Mouse (Mus musculus) left cerebral cortex, adult 9 months (tissue): ENCODE measurements around the gene Sf3b1.
A peak's percentile ranks its signal among the peaks of the same experiment; 100 is the strongest.
"Not testable (repeated sequence)": the region's sequence is repeated elsewhere in the genome, so short reads cannot be mapped to it uniquely, and the experiment has no call there.

Experiments
- DNase-seq, 2 experiments: peaks; one replicate each; pipeline ENCODE4 v3.0.0; 2022; ENCODE audit warnings: low spot score in 2 of 2

Sf3b1 gene

GRCm38 (mm10) chr1:55027253-55027801 lies at the start of gene Sf3b1:
Gene Sf3b1, minus strand, starts transcription at chr1:55027481.
- DNase-seq, result peak; percentile 93 to 95

GRCm38 (mm10) chr1:55076395-55076743 lies 49.1 kb upstream of the Sf3b1 start:
- no peak for DNase-seq

GRCm38 (mm10) chr1:55075652-55076394 lies 48.5 kb upstream of the Sf3b1 start:
- no peak for DNase-seq

DNA sequence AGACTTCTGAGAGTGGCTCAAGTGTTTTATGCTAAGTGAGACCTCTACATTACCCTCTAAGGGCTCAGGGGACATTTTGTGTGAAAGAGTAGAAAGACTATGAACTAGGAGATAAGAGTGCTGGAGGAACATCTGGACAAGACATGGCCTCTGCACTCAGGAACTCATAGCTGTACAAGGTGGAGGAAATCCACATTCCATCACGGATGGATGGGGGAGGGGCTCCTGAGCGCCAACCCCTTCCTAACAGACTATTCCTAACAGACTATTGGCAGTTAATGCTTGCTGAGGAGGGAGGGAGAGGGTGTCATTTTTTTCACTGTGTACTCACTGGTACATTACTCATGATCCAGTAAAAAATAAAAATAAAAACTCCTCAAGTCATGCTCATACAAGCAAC lies 47.5 kb upstream of the Sf3b1 start:
- no peak for DNase-seq

DNA sequence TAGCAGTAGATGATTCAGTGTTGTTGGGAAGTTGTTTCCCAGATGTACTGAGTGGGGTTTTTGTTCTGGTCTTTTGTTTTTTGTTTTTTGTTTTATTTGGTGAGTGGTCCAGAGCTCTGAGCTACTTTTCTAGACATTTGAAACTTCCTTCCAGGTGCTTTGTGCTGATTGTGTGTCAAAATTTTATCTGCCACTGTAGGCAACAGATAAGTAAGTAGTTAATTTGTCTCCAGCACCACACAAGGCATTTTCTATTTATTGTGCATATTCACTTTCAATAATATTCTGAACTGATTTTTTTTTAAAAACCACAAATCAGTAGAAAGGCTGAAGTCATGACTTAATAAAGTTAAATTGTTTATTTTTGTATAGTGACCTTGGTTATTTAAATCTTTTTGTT lies 45.0 kb upstream of the Sf3b1 start:
- DNase-seq, result not testable (repeated sequence)

- no peak for DNase-seq
Measured at GRCm38 (mm10) chr1:55061772-55062171, 34.5 kb upstream of the Sf3b1 start.

DNA sequence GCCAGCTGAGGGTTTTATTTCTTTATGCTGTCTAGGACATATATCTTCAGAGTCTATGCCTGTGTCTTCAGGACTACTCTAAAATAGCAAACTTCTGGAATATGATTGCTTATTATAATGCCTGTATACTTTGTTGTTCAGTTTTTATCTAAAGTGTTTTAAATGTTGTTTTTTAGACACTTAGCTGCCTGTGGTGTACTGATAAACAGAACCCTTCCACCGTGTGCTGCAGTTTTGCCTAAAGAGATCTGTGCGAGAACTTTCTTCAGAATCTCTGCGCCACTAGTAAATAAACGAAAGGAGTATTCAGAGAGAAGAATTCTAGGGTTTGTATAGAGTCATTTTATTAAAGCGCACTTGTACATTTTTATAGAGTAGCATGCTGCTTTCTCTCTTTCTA lies 33.8 kb upstream of the Sf3b1 start:
- DNase-seq, result no peak

DNA sequence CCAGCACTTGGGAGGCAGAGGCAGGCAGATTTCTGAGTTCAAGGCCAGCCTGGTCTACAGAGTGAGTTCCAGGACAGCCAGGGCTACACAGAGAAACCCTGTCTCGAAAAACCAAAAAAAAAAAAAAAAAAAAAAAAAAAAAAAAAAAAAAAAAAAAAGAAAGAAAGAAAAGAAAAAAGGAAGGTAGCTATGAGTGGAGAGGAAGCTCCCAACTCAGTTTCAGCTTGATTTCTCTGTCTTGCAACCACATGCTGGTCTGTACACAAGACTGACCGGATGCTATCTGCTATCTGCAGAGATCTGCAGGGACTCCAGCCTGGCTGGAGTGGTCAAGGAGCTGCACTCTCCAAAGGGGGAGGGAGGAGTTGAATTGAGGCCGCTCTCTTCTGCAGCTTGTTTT lies 31.1 kb upstream of the Sf3b1 start:
- DNase-seq, result not testable (repeated sequence)

GRCm38 (mm10) chr1:55055322-55056115 lies 28.2 kb upstream of the Sf3b1 start:
- no peak for DNase-seq

- DNase-seq, result no peak
Measured at GRCm38 (mm10) chr1:55053596-55053995, 26.3 kb upstream of the Sf3b1 start.

DNA sequence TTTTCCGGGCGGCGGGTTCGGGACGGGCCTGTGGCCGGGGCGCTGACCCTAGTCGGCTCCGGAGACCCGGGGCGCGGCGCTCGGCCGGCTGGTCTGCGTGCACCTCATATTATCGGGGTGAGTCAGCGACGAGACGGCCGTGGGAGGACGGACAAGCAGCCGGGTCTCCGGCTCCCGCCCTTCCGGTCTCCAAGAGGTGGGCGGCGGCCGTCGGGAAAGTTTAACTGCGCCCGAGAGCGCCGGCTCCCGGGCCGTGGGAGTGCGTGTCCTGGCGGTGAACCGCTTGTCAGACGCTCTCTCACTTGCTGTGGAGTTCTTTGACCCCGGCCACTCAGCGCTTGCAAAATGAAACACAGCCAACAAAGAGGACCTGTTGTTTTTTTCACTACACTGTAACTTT lies 25.7 kb upstream of the Sf3b1 start:
- DNase-seq, result no peak

DNA sequence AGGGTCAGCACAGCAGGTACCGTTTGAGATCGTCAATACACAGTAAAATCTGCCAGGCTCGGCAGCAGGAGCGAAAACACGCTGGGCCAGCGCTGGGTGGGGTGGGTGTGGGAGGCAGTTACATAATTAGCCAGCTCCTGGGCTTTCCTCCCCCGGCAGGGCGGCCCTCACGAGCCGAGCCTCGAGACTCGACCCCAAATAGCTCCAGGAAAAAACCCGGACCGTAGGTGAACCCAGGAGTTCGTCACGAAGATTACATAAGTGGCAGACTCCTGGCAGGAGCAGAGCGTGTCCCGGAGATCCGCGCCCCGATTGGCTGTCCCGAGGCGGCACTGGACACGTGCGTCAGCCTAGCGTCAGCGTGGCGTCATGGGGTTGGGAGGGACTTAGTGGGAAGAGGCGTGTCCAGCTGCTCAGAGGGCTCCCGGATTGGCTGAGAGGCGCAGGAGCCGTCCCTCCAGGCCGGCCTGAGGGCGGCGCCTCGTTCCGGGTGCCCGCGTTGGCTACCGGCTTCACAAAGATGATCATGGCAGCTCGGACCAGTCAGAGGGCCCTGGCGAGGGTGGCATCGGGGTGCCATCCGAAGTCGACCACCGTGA lies 25.2 kb upstream of the Sf3b1 start, which contains the start of gene Coq10b:
Gene Coq10b, plus strand, starts transcription at position 416 of the 599 bp plus-strand sequence.
- DNase-seq, result peak; percentile 98 to 99

GRCm38 (mm10) chr1:55051671-55052070 lies 24.4 kb upstream of the Sf3b1 start:
- no peak for DNase-seq

DNA sequence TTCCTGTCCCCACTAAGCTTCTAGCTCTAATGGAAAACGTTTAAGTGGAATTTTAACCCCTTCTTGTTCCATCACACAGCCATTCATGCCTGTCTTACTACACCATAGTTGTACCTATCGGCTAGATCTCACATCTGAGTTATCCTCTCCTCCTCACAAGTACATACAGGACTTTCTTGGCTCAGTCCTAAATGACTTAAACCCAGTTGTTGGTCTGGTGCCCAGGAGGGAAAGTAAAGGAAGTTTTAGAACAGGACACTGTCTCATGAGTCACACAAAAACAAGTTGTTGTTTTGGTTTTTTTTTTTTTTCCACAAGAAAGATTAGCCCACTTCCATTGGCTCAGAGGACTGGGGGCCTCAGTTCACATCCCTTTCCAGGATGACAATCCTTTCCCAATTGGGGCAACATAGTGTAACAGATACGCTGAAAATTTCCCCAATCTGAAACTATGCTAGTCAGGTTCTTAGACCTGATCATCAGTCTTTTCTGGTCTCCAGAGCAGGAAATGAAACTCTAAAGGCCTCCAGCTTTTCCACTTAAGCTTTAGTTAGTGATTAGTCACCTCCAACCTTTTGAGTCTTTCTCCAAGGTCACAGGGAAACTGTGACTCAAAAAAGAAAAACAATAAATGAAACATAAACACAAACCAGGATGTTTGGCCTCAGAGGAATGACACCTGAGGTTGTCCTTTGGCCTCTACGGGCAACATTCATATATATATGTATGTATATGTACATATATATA lies 21.7 kb upstream of the Sf3b1 start:
- DNase-seq, result no peak

DNA sequence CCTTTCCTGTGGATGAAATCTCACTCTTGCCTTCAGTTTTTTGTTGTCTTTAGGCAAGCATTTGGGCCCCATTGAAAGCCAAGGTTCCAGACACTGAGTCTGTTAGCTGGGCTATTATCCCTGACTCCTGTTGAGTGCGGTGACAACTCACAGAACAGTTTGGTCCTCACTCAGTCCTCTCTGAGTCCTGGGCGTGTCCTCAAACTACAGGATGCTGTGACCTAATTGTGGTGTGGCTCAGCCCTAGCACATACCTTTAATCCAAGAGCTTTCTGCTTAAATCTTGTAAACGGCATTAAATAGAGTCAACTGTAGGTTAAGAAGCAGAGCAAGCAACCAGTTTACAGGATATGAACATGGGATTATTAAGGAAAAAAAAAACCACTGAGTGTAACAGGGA lies 15.9 kb upstream of the Sf3b1 start:
- no peak for DNase-seq

- no peak for DNase-seq
Measured at GRCm38 (mm10) chr1:55042246-55042645, 15.0 kb upstream of the Sf3b1 start.

DNA sequence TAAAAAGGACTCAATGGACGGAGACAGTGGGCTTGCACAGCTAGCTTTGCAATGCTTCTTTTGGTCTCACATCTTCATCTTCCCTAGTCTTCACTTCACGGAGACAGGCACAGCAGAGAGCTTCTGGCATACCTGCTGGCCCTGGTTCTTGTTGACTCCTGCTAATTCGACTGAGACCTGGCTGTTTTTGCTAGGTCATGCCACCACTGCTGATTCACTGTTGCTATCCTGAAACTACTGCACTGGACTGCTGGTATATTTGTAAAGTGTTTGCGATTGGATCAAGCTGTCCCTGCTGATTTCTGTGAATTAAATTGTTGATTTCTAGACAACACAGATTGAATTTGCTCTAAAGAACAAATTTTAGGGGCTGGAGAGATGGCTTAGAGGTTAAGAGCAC lies 14.4 kb upstream of the Sf3b1 start:
- DNase-seq, result no peak

DNA sequence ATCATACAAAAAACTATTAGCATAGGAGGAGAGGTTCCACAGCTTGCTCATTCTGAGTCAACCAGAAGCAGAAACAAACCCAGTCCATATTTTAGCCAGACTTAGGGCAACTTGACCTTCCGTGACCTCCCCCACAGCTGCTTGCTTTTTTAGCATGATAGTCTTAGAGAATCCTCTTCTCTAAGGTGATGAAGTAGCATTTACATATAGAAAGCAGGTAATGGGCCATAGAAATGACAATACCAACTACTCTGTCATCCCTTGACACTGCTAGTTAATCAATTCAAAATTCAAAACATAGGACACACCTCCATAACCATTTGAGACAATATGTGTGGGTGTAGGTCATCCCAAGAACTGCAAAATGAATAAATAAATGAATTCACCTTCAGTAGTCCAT lies 12.7 kb upstream of the Sf3b1 start:
- DNase-seq, result no peak

DNA sequence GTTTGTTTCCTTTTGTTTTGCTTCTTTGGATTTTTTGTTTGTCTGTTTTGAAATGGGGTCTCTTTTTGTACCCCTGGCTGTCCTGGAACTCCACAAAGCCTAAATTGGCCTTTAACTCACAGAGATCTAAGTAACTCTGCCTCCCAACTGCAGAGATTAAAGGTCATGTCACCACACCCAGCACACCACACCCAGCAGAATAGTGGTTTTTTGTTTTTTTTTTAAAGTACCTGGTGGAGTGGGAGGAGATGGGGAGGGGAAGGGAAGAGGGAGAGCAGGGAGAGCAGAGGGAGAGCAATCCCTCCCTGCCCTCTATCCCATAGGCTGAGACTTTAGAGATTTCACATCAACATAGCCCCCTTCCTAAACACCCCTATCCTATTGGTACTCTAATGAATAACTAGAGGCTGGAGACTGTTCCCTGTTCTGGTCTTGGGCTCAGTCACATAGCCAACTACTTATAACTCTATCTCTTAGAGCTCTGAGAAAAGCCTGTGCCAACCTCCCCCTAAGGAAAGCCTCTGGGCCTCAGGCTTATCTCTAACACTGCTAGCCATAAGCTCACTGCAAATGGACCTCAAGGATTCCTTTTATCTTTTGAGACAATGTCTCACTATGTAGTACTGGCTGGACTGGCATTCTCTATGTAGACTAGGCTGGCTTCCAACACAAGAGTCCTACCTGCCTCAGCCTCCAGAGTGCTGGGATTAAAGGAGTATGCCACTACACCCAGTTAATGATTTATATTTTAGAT lies 3.9 kb upstream of the Sf3b1 start:
- DNase-seq, result no peak

DNA sequence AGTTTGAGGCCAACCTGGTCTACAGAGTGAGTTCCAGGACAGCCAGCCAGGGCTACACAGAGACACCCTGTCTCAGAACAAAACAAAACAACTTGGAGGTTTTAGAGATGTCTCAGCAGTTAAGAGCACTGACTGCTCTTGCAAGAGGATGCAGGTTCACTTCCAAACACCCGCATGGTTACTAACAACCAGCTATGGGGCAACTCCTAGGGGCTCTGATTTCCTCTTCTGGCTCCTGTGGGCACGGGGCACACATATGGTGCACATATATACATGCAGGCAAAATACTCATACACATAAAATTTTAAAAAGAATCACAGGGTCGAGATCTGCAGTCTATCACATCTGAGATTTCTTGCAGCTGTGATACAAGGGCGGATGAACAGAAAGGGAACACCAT lies 2.2 kb upstream of the Sf3b1 start:
- no peak for DNase-seq
